Mouse (Mus musculus): ENCODE measurements around the gene Cdc42bpg. TPM values are rescaled to one million over a fixed set of nuclear protein-coding genes. Genes with fewer than 3 reads are reported as not detected.

Gene Cdc42bpg
- polyA plus RNA-seq (2015; fragmentation: Nextera tagmentation; extraction: Ambion mirVana) = 0.78 and 1.0 TPM in 2 replicates

GRCm38 (mm10) chr19:6306137-6306551 lies at the start of gene Cdc42bpg:
Gene Cdc42bpg, plus strand, starts transcription at chr19:6306456.
- H3K36me3 ChIP-seq = peaks cover 12% of the 10 kb centered on the region
- H3K4me2 ChIP-seq = peak within 1 kb of the TSS; percentile 64
- H3K27ac ChIP-seq = peak within 1 kb of the TSS; percentile 91
- H3K9ac ChIP-seq = peak within 1 kb of the TSS; percentile 65
- H3K4me3 ChIP-seq (replicated peaks) = peak within 1 kb of the TSS; percentile 65
- under 1% methylated on average over 36 of the region's 38 CpGs for WGBS
- ATAC-seq (replicated peaks; ENCODE audit: low FRiP score) = peak; percentile 89
- no peaks in the 10 kb centered on the region for H3K9me3 ChIP-seq (replicated peaks)
- H3K27me3 ChIP-seq = no peaks in the 10 kb centered on the region
- H3K4me1 ChIP-seq = peaks cover 33% of the 10 kb centered on the region

- H3K9ac ChIP-seq = no peak overlapping the region
- H3K27me3 ChIP-seq = no peaks in the 10 kb centered on the region
- no peak overlapping the region for H3K4me2 ChIP-seq
- peaks cover 69% of the 10 kb centered on the region for H3K36me3 ChIP-seq
- WGBS = 59% methylated on average over 2 of the region's 2 CpGs
- no peaks in the 10 kb centered on the region for H3K9me3 ChIP-seq (replicated peaks)
- no peak for ATAC-seq (replicated peaks; ENCODE audit: low FRiP score)
- no peak overlapping the region for H3K4me3 ChIP-seq (replicated peaks)
- peaks cover 21% of the 10 kb centered on the region for H3K4me1 ChIP-seq
- H3K27ac ChIP-seq = no peak overlapping the region
Measured at GRCm38 (mm10) chr19:6260428-6260827, 45.8 kb upstream of the Cdc42bpg start.

- H3K36me3 ChIP-seq = peaks cover 64% of the 10 kb centered on the region
- no peaks in the 10 kb centered on the region for H3K27me3 ChIP-seq
- no peak overlapping the region for H3K4me3 ChIP-seq (replicated peaks)
- no peak overlapping the region for H3K4me2 ChIP-seq
- no peak overlapping the region for H3K9ac ChIP-seq
- no peak overlapping the region for H3K27ac ChIP-seq
- H3K4me1 ChIP-seq = peaks cover 21% of the 10 kb centered on the region
- no peaks in the 10 kb centered on the region for H3K9me3 ChIP-seq (replicated peaks)
- WGBS = 83% methylated on average over 4 of the region's 4 CpGs
- no peak for ATAC-seq (replicated peaks; ENCODE audit: low FRiP score)
Measured at GRCm38 (mm10) chr19:6260946-6261345, 45.3 kb upstream of the Cdc42bpg start.

GRCm38 (mm10) chr19:6261379-6261778 lies 44.9 kb upstream of the Cdc42bpg start:
- WGBS = 92% methylated on average over 14 of the region's 14 CpGs
- ATAC-seq (replicated peaks; ENCODE audit: low FRiP score) = 0 out of 2 replicates have a peak, but pooled peaks have one; percentile 23

GRCm38 (mm10) chr19:6262222-6262621 lies 44.0 kb upstream of the Cdc42bpg start:
- 66% methylated on average over 7 of the region's 7 CpGs for WGBS
- Histone ChIP-seq H3K27ac (no peak overlapping the region), H3K36me3 (peaks cover 52% of the 10 kb centered on the region), H3K9me3 (replicated peaks) (no peaks in the 10 kb centered on the region), H3K4me3 (replicated peaks) (no peak overlapping the region), H3K4me2 (no peak overlapping the region), H3K9ac (no peak overlapping the region), H3K27me3 (no peaks in the 10 kb centered on the region), H3K4me1 (peaks cover 21% of the 10 kb centered on the region)
- no peak for ATAC-seq (replicated peaks; ENCODE audit: low FRiP score)

More at GRCm38 (mm10) chr19:6261379-6261778, 44.9 kb upstream of the Cdc42bpg start:
- Histone ChIP-seq H3K9ac (no peak overlapping the region), H3K9me3 (replicated peaks) (no peaks in the 10 kb centered on the region), H3K4me3 (replicated peaks) (no peak overlapping the region), H3K27ac (no peak overlapping the region), H3K27me3 (no peaks in the 10 kb centered on the region), H3K36me3 (peaks cover 60% of the 10 kb centered on the region), H3K4me2 (no peak overlapping the region), H3K4me1 (peaks cover 21% of the 10 kb centered on the region)

- ATAC-seq (replicated peaks; ENCODE audit: low FRiP score) = 0 out of 2 replicates have a peak, but pooled peaks have one; percentile 33
Measured at GRCm38 (mm10) chr19:6262839-6263433, 43.3 kb upstream of the Cdc42bpg start.

GRCm38 (mm10) chr19:6264200-6264599 lies 42.1 kb upstream of the Cdc42bpg start:
- H3K4me3 ChIP-seq (replicated peaks) = peak overlapping the region; percentile 6; the same call in 1 of the 2 replicates
- no peaks in the 10 kb centered on the region for H3K27me3 ChIP-seq
- no peak for ATAC-seq (replicated peaks; ENCODE audit: low FRiP score)
- no peak overlapping the region for H3K4me2 ChIP-seq
- WGBS = 32% methylated on average over 9 of the region's 9 CpGs
- no peaks in the 10 kb centered on the region for H3K9me3 ChIP-seq (replicated peaks)
- H3K4me1 ChIP-seq = peaks cover 28% of the 10 kb centered on the region
- H3K36me3 ChIP-seq = peaks cover 32% of the 10 kb centered on the region
- H3K9ac ChIP-seq = no peak overlapping the region
- H3K27ac ChIP-seq = peak overlapping the region; percentile 66

More at GRCm38 (mm10) chr19:6262839-6263433, 43.3 kb upstream of the Cdc42bpg start:
- WGBS = 75% methylated on average over 8 of the region's 8 CpGs
- H3K27me3 ChIP-seq = no peaks in the 10 kb centered on the region
- H3K4me1 ChIP-seq = peaks cover 22% of the 10 kb centered on the region
- peak overlapping the region; percentile 14; the same call in 1 of the 2 replicates for H3K4me2 ChIP-seq
- peak overlapping the region; percentile 6; the same call in 1 of the 2 replicates for H3K4me3 ChIP-seq (replicated peaks)
- H3K36me3 ChIP-seq = peaks cover 44% of the 10 kb centered on the region
- H3K9ac ChIP-seq = no peak overlapping the region
- no peaks in the 10 kb centered on the region for H3K9me3 ChIP-seq (replicated peaks)
- H3K27ac ChIP-seq = peak overlapping the region; percentile 66

- no peak overlapping the region for H3K4me2 ChIP-seq
- H3K36me3 ChIP-seq = peaks cover 27% of the 10 kb centered on the region
- H3K9ac ChIP-seq = no peak overlapping the region
- H3K4me1 ChIP-seq = peaks cover 28% of the 10 kb centered on the region
- WGBS = 79% methylated on average over 8 of the region's 8 CpGs
- H3K27me3 ChIP-seq = no peaks in the 10 kb centered on the region
- H3K27ac ChIP-seq = no peak overlapping the region
- H3K9me3 ChIP-seq (replicated peaks) = no peaks in the 10 kb centered on the region
- ATAC-seq (replicated peaks; ENCODE audit: low FRiP score) = no peak
- H3K4me3 ChIP-seq (replicated peaks) = no peak overlapping the region
Measured at GRCm38 (mm10) chr19:6264945-6265344, 41.3 kb upstream of the Cdc42bpg start.

- H3K9me3 ChIP-seq (replicated peaks) = no peaks in the 10 kb centered on the region
- ATAC-seq (replicated peaks; ENCODE audit: low FRiP score) = no peak
- no peak overlapping the region for H3K27ac ChIP-seq
- H3K27me3 ChIP-seq = no peaks in the 10 kb centered on the region
- H3K9ac ChIP-seq = no peak overlapping the region
- no peak overlapping the region for H3K4me2 ChIP-seq
- H3K4me3 ChIP-seq (replicated peaks) = no peak overlapping the region
- peaks cover 19% of the 10 kb centered on the region for H3K36me3 ChIP-seq
- peaks cover 28% of the 10 kb centered on the region for H3K4me1 ChIP-seq
- WGBS = 77% methylated on average over 6 of the region's 6 CpGs
Measured at GRCm38 (mm10) chr19:6265727-6266182, 40.5 kb upstream of the Cdc42bpg start.

GRCm38 (mm10) chr19:6267306-6268169 lies 38.7 kb upstream of the Cdc42bpg start:
- no peak for ATAC-seq (replicated peaks; ENCODE audit: low FRiP score)
- Histone ChIP-seq H3K27me3 (no peaks in the 10 kb centered on the region), H3K9ac (0 out of 2 replicates have a peak overlapping the region, but pooled peaks have one; percentile 1), H3K9me3 (replicated peaks) (no peaks in the 10 kb centered on the region), H3K4me1 (peaks cover 33% of the 10 kb centered on the region), H3K36me3 (peaks cover under 1% of the 10 kb centered on the region; the same call in 1 of the 2 replicates), H3K4me2 (no peak overlapping the region), H3K27ac (no peak overlapping the region), H3K4me3 (replicated peaks) (no peak overlapping the region)
- WGBS = 21% methylated on average over 11 of the region's 11 CpGs

GRCm38 (mm10) chr19:6268170-6268528 lies 38.1 kb upstream of the Cdc42bpg start:
- no peaks in the 10 kb centered on the region for H3K9me3 ChIP-seq (replicated peaks)
- H3K9ac ChIP-seq = 0 out of 2 replicates have a peak overlapping the region, but pooled peaks have one; percentile 1
- no peaks in the 10 kb centered on the region for H3K27me3 ChIP-seq
- no peak overlapping the region for H3K27ac ChIP-seq
- no peak overlapping the region for H3K4me3 ChIP-seq (replicated peaks)
- peak; percentile 56; the same call in 1 of the 2 replicates for ATAC-seq (replicated peaks; ENCODE audit: low FRiP score)
- peaks cover 27% of the 10 kb centered on the region for H3K4me1 ChIP-seq
- H3K36me3 ChIP-seq = no peaks in the 10 kb centered on the region
- H3K4me2 ChIP-seq = no peak overlapping the region
- WGBS = 14% methylated on average over 8 of the region's 8 CpGs

GRCm38 (mm10) chr19:6268670-6269132 lies 37.6 kb upstream of the Cdc42bpg start:
- H3K4me1 ChIP-seq = peaks cover 23% of the 10 kb centered on the region
- H3K9ac ChIP-seq = no peak overlapping the region
- H3K9me3 ChIP-seq (replicated peaks) = no peaks in the 10 kb centered on the region
- no peaks in the 10 kb centered on the region for H3K36me3 ChIP-seq
- ATAC-seq (replicated peaks; ENCODE audit: low FRiP score) = no peak
- H3K4me2 ChIP-seq = no peak overlapping the region
- H3K27me3 ChIP-seq = no peaks in the 10 kb centered on the region
- H3K27ac ChIP-seq = no peak overlapping the region
- 79% methylated on average over 7 of the region's 7 CpGs for WGBS
- H3K4me3 ChIP-seq (replicated peaks) = no peak overlapping the region

All from kidney, embryonic 15.5 days (tissue).